Mouse (Mus musculus): ENCODE measurements around the gene Scap. TPM values are rescaled to one million over a fixed set of nuclear protein-coding genes. Genes with fewer than 3 reads are reported as not detected.
"Not testable (repeated sequence)": the region's sequence is repeated elsewhere in the genome, so short reads cannot be mapped to it uniquely, and the experiment has no call there.

Scap gene
- polyA plus RNA-seq, 1 experiment, result 41.2 TPM

DNA sequence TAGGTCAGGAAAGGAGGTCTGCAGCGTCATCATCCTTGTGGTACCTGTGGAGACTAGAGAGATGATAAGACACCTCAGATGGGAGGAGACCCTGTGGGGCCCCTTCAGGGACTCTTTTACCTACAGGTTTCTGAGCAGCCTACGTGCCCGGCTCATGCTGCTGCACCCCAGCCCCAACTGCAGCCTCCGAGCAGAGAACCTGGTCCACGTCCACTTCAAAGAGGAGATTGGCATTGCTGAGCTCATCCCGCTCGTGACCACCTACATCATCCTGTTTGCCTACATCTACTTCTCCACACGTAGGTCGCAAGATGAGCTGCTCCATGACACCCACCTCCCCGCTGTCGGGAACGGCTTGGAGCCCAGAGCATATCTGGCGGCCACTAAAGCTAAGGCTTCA, 40.8 kb downstream of the Scap start:
- H3K4me3 ChIP-seq (ENCODE audit: insufficient read depth, low read length), result no peak overlapping the region
- no peaks in the 10 kb centered on the region for H3K4me1 ChIP-seq (ENCODE audit: control insufficient read depth, insufficient read depth, low read length)
- no peak for TF ChIP-seq POLR2A (IDR thresholded peaks at IDR 0.05; ENCODE audit: low read depth, low read length)
- no peak for TF ChIP-seq CTCF (IDR thresholded peaks at IDR 0.05; ENCODE audit: borderline replicate concordance, insufficient read depth, low read length)
- H3K27ac ChIP-seq (ENCODE audit: insufficient read depth, low read length), result no peak overlapping the region

DNA sequence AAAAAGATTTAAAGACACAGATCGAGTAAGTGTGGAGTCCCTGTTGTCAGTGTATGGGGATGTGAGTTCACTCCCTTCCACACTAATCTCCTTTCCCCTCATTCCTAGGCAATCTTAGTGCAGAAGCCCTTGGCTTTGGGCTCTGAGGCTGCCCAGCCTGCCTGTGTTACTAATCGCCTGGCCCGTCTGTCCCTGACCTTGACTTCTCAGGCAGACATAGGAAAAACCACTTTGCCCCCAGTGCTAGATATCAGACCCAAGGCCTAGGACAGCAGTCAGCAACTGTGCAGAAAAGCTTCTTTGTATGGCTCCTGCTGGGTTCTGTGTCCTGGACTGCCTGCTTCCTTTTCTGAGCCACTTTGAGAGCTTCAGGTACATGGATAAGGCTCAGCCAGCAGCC, 42.6 kb downstream of the Scap start:
- Histone ChIP-seq H3K27ac (ENCODE audit: insufficient read depth, low read length) (no peak overlapping the region), H3K4me1 (ENCODE audit: control insufficient read depth, insufficient read depth, low read length) (no peaks in the 10 kb centered on the region), H3K4me3 (ENCODE audit: insufficient read depth, low read length) (no peak overlapping the region)
- TF ChIP-seq POLR2A (IDR thresholded peaks at IDR 0.05; ENCODE audit: low read depth, low read length), result no peak
- no peak for TF ChIP-seq CTCF (IDR thresholded peaks at IDR 0.05; ENCODE audit: borderline replicate concordance, insufficient read depth, low read length)

DNA sequence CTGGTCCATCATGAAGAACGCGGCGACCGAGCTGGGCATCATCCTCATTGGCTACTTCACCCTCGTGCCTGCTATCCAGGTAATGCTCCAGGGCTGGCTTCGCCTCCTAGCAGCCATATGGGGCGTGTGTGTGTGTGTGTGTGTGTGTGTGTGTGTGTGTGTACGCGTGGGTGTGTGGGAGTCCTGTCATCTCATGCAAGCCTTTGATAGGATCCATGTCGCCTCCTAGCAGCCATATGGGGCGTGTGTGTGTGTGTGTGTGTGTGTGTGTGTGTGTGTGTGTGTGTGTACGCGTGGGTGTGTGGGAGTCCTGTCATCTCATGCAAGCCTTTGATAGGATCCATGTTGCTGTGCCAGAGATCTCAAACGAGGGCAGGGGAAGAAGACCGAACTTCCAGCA, 44.6 kb downstream of the Scap start:
- H3K4me1 ChIP-seq (ENCODE audit: control insufficient read depth, insufficient read depth, low read length); H3K27ac ChIP-seq (ENCODE audit: insufficient read depth, low read length); H3K4me3 ChIP-seq (ENCODE audit: insufficient read depth, low read length): not testable (repeated sequence)

DNA sequence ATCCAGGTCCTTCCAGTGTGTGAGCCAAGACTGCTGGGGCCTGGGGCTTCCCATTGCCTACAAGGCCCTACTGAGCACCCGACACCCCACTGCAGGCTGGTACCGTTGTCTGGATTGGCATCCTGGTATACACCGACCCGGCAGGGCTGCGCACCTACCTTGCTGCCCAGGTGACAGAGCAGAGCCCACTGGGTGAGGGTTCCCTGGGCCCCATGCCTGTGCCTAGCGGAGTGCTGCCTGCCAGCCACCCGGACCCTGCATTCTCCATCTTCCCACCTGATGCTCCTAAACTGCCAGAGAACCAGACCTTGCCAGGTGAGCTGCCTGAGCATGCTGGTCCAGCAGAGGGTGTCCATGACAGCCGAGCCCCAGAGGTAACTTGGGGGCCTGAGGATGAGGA, 46.3 kb downstream of the Scap start:
- no peaks in the 10 kb centered on the region for H3K4me1 ChIP-seq (ENCODE audit: control insufficient read depth, insufficient read depth, low read length)
- no peak for TF ChIP-seq POLR2A (IDR thresholded peaks at IDR 0.05; ENCODE audit: low read depth, low read length)
- TF ChIP-seq CTCF (IDR thresholded peaks at IDR 0.05; ENCODE audit: borderline replicate concordance, insufficient read depth, low read length), result no peak
- H3K27ac ChIP-seq (ENCODE audit: insufficient read depth, low read length), result no peak overlapping the region
- H3K4me3 ChIP-seq (ENCODE audit: insufficient read depth, low read length), result no peak overlapping the region

DNA sequence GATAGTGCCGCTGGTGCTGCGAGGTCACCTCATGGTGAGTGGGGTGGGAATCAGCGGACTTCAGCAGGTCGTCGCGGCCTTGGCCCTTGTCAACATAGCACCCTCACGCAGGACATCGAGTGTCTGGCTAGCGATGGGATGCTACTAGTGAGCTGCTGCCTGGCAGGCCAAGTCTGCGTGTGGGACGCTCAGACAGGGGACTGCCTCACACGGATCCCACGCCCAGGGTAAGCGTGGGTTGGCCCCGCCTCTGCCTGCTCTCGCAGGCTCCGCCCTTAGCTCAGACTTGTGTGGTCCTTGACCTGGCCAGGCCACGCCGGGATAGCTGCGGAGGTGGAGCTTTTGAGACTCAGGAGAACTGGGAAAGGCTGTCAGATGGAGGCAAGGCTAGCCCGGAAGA, 47.6 kb downstream of the Scap start:
- no peak for TF ChIP-seq CTCF (IDR thresholded peaks at IDR 0.05; ENCODE audit: borderline replicate concordance, insufficient read depth, low read length)
- H3K4me3 ChIP-seq (ENCODE audit: insufficient read depth, low read length), result no peak overlapping the region
- no peaks in the 10 kb centered on the region for H3K4me1 ChIP-seq (ENCODE audit: control insufficient read depth, insufficient read depth, low read length)
- no peak overlapping the region for H3K27ac ChIP-seq (ENCODE audit: insufficient read depth, low read length)

DNA sequence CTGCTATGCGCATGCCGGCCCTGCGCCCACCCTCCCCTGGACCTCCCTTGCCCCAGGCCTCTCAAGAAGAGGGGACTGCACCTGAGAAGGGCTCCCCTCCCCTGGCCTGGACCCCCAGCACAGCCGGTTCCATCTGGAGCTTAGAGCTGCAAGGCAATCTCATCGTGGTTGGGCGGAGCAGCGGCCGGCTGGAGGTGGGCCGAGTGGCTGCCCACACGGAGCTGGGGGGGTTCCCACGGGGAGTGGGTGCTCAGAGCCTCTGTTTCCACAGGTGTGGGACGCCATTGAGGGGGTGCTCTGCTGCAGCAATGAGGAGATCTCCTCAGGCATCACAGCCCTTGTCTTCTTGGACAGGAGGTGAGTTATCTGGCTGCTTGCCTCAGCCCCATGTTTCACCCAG, 48.2 kb downstream of the Scap start:
- no peak for TF ChIP-seq POLR2A (IDR thresholded peaks at IDR 0.05; ENCODE audit: low read depth, low read length)
- TF ChIP-seq CTCF (IDR thresholded peaks at IDR 0.05; ENCODE audit: borderline replicate concordance, insufficient read depth, low read length), result no peak
- H3K4me1 ChIP-seq (ENCODE audit: control insufficient read depth, insufficient read depth, low read length), result no peaks in the 10 kb centered on the region
- H3K4me3 ChIP-seq (ENCODE audit: insufficient read depth, low read length), result no peak overlapping the region
- no peak overlapping the region for H3K27ac ChIP-seq (ENCODE audit: insufficient read depth, low read length)

DNA sequence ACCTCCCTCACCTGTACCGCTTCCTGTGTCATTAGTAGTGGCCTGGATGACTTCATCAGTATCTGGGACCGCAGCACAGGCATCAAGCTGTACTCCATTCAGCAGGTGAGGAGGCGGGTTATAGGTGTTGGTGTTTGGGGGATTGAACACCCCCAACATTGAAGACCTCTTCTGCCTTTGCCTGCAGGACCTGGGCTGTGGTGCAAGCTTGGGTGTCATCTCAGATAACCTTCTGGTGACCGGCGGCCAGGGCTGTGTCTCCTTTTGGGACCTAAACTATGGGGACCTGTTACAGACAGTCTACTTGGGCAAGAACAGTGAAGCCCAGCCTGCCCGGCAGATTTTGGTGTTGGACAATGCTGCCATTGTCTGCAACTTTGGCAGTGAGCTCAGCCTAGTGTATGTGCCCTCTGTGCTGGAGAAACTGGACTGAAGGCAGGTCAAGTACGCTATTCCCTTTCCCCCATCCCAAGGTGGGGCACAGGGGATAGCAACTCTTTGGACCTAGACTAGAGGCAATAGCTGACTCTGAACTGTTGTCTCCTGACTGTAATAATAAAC, 51.4 kb downstream of the Scap start:
- Histone ChIP-seq H3K4me3 (ENCODE audit: insufficient read depth, low read length) (no peak overlapping the region), H3K27ac (ENCODE audit: insufficient read depth, low read length) (no peak overlapping the region), H3K4me1 (ENCODE audit: control insufficient read depth, insufficient read depth, low read length) (no peaks in the 10 kb centered on the region)
- no peak for TF ChIP-seq CTCF (IDR thresholded peaks at IDR 0.05; ENCODE audit: borderline replicate concordance, insufficient read depth, low read length)
- TF ChIP-seq POLR2A (IDR thresholded peaks at IDR 0.05; ENCODE audit: low read depth, low read length), result no peak

DNA sequence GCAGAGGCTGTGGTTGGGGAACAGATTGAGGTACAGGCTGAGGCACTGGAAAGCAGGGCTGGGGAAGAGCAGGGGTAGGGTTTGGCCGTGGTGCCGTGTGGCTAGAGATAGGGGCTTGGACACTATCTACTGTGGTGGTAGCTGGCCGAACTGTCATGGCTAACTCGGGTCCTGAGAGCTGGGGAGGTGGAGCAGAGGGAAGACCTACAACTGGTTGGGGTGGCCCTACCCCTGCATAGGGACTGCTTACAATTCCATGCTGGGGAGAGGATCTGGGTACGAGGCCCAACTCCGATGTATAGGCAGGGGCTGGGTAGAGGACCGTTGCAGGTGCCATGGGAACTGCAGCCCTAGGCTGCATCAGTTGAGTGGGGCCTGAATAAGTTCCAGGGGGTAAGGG, 54.9 kb downstream of the Scap start:
- TF ChIP-seq CTCF (IDR thresholded peaks at IDR 0.05; ENCODE audit: borderline replicate concordance, insufficient read depth, low read length), result no peak
- TF ChIP-seq POLR2A (IDR thresholded peaks at IDR 0.05; ENCODE audit: low read depth, low read length), result no peak
- Histone ChIP-seq H3K4me1 (ENCODE audit: control insufficient read depth, insufficient read depth, low read length) (no peaks in the 10 kb centered on the region), H3K27ac (ENCODE audit: insufficient read depth, low read length) (no peak overlapping the region), H3K4me3 (ENCODE audit: insufficient read depth, low read length) (no peak overlapping the region)

DNA sequence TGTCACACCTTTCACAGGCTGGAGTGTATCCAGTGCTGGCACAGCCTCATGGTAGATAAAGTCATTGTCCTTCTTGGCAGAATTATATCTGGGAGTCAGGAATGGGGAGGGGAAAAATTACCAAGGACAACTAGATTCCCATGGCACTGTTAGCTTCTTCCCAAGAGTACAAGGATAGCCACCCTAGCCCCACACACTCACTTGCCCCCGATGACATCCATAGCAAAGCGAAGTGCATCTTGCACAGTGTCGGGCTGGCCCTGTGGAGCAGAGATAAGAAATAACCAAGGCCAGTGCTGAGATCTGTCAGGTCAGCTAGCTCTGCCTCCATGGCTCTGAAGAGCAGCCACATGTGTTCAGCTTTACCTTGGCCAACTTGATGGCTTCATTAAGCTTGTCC, 57.8 kb downstream of the Scap start:
- Histone ChIP-seq H3K4me1 (ENCODE audit: control insufficient read depth, insufficient read depth, low read length) (no peaks in the 10 kb centered on the region), H3K27ac (ENCODE audit: insufficient read depth, low read length) (no peak overlapping the region)
- TF ChIP-seq POLR2A (IDR thresholded peaks at IDR 0.05; ENCODE audit: low read depth, low read length), result no peak
- no peak for TF ChIP-seq CTCF (IDR thresholded peaks at IDR 0.05; ENCODE audit: borderline replicate concordance, insufficient read depth, low read length)

DNA sequence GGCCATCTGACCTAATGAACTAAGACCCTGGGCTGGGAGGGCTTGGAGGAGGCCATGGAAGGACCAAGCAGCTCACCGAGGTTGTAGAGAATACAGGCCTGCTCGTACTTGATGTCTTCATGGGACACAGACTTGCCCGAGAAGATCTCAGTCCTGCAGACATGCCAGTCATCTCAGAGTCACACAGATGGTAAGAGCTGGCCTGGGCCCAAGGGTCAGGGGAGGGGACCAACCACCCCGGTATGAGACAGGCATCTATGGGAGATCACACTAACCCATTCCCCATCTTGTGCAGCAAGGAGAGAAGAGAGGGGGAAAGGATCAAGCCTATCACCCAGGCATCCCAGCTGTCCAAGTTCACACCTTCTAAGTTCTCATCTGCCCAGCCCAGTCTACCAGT, 60.2 kb downstream of the Scap start:
- no peak for TF ChIP-seq POLR2A (IDR thresholded peaks at IDR 0.05; ENCODE audit: low read depth, low read length)
- no peak for TF ChIP-seq CTCF (IDR thresholded peaks at IDR 0.05; ENCODE audit: borderline replicate concordance, insufficient read depth, low read length)
- H3K4me1 ChIP-seq (ENCODE audit: control insufficient read depth, insufficient read depth, low read length), result no peaks in the 10 kb centered on the region
- no peak overlapping the region for H3K27ac ChIP-seq (ENCODE audit: insufficient read depth, low read length)
- H3K4me3 ChIP-seq (ENCODE audit: insufficient read depth, low read length), result no peak overlapping the region

More for the DNA sequence above, 57.8 kb downstream of the Scap start:
- H3K4me3 ChIP-seq (ENCODE audit: insufficient read depth, low read length), result no peak overlapping the region

DNA sequence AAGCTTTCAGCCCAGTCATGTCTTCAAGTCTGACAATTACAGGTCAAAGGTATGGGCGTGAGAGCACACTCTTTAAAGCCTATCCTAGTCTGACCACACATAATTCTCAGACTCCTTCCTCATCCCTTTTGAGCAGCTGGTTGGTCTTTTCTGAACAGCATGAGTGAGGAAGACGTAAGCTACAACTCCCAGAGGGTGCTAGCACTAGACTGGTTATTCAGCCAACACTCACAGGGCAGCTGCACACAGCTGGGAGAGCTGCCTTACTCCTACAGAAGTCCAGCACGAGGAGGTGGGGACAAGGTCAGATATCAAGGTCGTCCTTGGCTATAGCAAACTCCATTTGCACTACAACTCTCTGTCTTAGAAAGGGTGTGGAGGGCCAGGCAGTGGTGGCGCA, 67.6 kb downstream of the Scap start:
- TF ChIP-seq CTCF (IDR thresholded peaks at IDR 0.05; ENCODE audit: borderline replicate concordance, insufficient read depth, low read length) (no peak), POLR2A (IDR thresholded peaks at IDR 0.05; ENCODE audit: low read depth, low read length) (no peak)
- 0 out of 2 replicates have a peak, but pooled peaks cover 2% of the 10 kb centered on the region for H3K4me1 ChIP-seq (ENCODE audit: control insufficient read depth, insufficient read depth, low read length)
- no peak overlapping the region for H3K27ac ChIP-seq (ENCODE audit: insufficient read depth, low read length)
- no peak overlapping the region for H3K4me3 ChIP-seq (ENCODE audit: insufficient read depth, low read length)

Measured in embryonic fibroblast, embryonic 13.5 days (primary cell).